Mouse (Mus musculus) small intestine, adult 2 months (tissue): ENCODE data around the gene Eif4h.

Source experiments
- CTCF ChIP-seq: fragments of 200-500 bp; IDR thresholded peaks from 2 replicates; pipeline ENCODE4 v1.5.1; 2012; ENCODE audit warnings: low read depth, mild to moderate bottlenecking, control low read depth, inconsistent platforms, low read length, moderate library complexity, mixed read lengths; ENCODE audit not compliant: insufficient replicate concordance, insufficient read length; ENCODE audit errors: extremely low read depth
- POLR2A ChIP-seq: fragments of 200-500 bp; IDR thresholded peaks from 2 replicates; pipeline ENCODE4 v1.6.1; 2012; ENCODE audit warnings: low read depth, mild to moderate bottlenecking, control low read depth, inconsistent platforms, low read length, moderate library complexity

- TF ChIP-seq POLR2A (no peak), CTCF (no peak)
Measured at GRCm38 (mm10) chr5:134630835-134631234, 8.5 kb downstream of the Eif4h start.
